ENCODE assay signal across 8 mouse cellular contexts in the genomic region with DNA sequence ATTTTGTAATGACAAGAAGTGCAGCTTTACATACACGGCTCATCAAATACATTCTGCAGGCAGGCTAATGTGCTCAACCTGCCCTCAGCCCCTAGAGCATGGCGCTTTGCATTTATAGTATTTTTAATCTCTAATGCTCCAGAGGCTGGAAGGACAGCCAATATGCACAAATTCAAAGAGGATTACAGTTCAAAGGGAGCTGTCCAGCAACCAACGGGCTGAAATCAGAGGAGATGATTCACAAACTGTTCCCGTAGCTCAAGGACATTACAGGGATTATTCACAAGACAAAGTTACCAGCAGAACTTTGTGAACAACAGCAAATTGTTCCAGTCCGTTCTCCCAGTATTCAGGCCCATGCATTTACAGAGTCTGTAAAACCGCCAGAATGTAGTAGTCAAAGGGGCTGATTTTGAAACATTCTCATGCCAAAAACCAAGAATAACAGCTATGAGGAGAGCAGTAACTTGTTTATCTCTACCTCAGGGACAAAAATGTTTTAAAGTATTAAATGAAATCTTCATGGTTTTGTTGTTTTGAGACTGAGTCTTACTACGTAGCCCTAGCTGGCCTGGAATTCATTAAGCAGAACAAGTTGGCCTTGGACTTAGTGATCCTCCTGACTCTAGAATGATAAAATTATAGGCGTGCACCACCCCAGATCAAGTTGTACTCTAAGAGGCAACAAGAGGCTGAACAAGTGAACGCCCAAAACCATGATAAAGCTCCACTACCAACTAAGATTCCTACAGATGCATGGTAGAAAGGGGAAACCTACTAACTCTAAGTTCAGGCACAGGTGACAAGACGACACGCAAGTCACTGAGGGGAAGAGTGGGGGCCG. TPM values are rescaled to one million over a fixed set of nuclear protein-coding genes. Genes with fewer than 3 reads are reported as not detected.
DNase-seq lines count a peak whose midpoint lies in the region; ATAC-seq and TF ChIP-seq lines count a peak whose summit lies in the region.

No protein-coding gene starts in this region.

- TF ChIP-seq CTCF in E14TG2a.4 (conservative IDR thresholded peaks at IDR 0.05; ENCODE audit: low read length): no peak

- peaks cover 11% of the 10 kb centered on the region for H3K4me1 ChIP-seq in E14TG2a.4 (replicated peaks; ENCODE audit: low read depth, low read length)
- H3K4me1 ChIP-seq in forebrain, embryonic 10.5 days: peaks cover 20% of the 10 kb centered on the region
- H3K4me1 ChIP-seq in hindbrain, embryonic 16.5 days (ENCODE audit: control insufficient read depth, insufficient read depth, low read depth, low read length): peaks cover 9% of the 10 kb centered on the region
- peaks cover 4% of the 10 kb centered on the region for H3K4me1 ChIP-seq in liver, embryonic 16.5 days (ENCODE audit: control insufficient read depth, low read depth, low read length)

- peak overlapping the region; percentile 81 for H3K27ac ChIP-seq in forebrain, embryonic 10.5 days
- peak overlapping the region; percentile 69 for H3K27ac ChIP-seq in hindbrain, embryonic 16.5 days (ENCODE audit: low read depth, low read length)
- H3K27ac ChIP-seq in liver, embryonic 16.5 days (ENCODE audit: low read length): no peak overlapping the region

- H3K36me3 ChIP-seq in E14TG2a.4 (ENCODE audit: insufficient read depth, low read length): no peaks in the 10 kb centered on the region
- no peaks in the 10 kb centered on the region; the same call in 1 of the 2 replicates for H3K36me3 ChIP-seq in forebrain, embryonic 10.5 days (replicated peaks)
- no peaks in the 10 kb centered on the region for H3K36me3 ChIP-seq in hindbrain, embryonic 16.5 days (ENCODE audit: control insufficient read depth, insufficient read depth, low read length)
- H3K36me3 ChIP-seq in liver, embryonic 16.5 days (ENCODE audit: control insufficient read depth, insufficient read depth): no peaks in the 10 kb centered on the region

- DNase-seq in adipocyte (ENCODE audit: low spot score): peak; percentile 7
- DNase-seq in forebrain, embryonic 10.5 days (ENCODE audit: extremely low spot score, low spot score): peak; percentile 21
- DNase-seq in ovary, postnatal 36 days (ENCODE audit: low spot score): peak; percentile 39
- no peak for DNase-seq in layer of hippocampus, adult 18-20 months (ENCODE audit: low spot score in 2 of 2)
- DNase-seq in layer of hippocampus, adult 9-10 months (ENCODE audit: low spot score): no peak

- WGBS in forebrain, embryonic 10.5 days: 24% methylated on average over 12 of the region's 12 CpGs
- 18% methylated on average over 12 of the region's 12 CpGs for WGBS in hindbrain, embryonic 16.5 days
- WGBS in liver, embryonic 16.5 days (ENCODE audit: insufficient replicate concordance): 17% methylated on average over 12 of the region's 12 CpGs

- no peak; the same call in 1 of the 2 replicates for ATAC-seq in hindbrain, embryonic 16.5 days
- no peak for ATAC-seq in liver, embryonic 16.5 days (ENCODE audit: low read depth)

- peak overlapping the region; percentile 81 for H3K9ac ChIP-seq in hindbrain, embryonic 16.5 days (ENCODE audit: low read depth, low read length)
- no peak overlapping the region for H3K9ac ChIP-seq in liver, embryonic 16.5 days (ENCODE audit: low read depth, low read length)

- H3K4me3 ChIP-seq in E14TG2a.4 (replicated peaks; ENCODE audit: low read length): peak overlapping the region; percentile 87
- H3K4me3 ChIP-seq in forebrain, embryonic 10.5 days: peak overlapping the region; percentile 62
- peak overlapping the region; percentile 79 for H3K4me3 ChIP-seq in hindbrain, embryonic 16.5 days (ENCODE audit: low read length)
- peak overlapping the region; percentile 57 for H3K4me3 ChIP-seq in liver, embryonic 16.5 days (ENCODE audit: low read depth, low read length)

- no peaks in the 10 kb centered on the region for H3K9me3 ChIP-seq in E14TG2a.4 (ENCODE audit: low read length)
- H3K9me3 ChIP-seq in forebrain, embryonic 10.5 days: no peaks in the 10 kb centered on the region
- H3K9me3 ChIP-seq in hindbrain, embryonic 16.5 days (ENCODE audit: control insufficient read depth, low read length): no peaks in the 10 kb centered on the region
- H3K9me3 ChIP-seq in liver, embryonic 16.5 days (replicated peaks; ENCODE audit: control insufficient read depth, low read length): no peaks in the 10 kb centered on the region

- peak overlapping the region; percentile 75 for H3K4me2 ChIP-seq in hindbrain, embryonic 16.5 days (ENCODE audit: low read length)
- H3K4me2 ChIP-seq in liver, embryonic 16.5 days (ENCODE audit: low read depth, low read length): peak overlapping the region; percentile 62

- H3K27me3 ChIP-seq in E14TG2a.4 (ENCODE audit: insufficient read depth, low read length): peaks cover 7% of the 10 kb centered on the region
- peaks cover 18% of the 10 kb centered on the region; the same call in 1 of the 2 replicates for H3K27me3 ChIP-seq in forebrain, embryonic 10.5 days (ENCODE audit: poor library complexity, severe bottlenecking)
- no peaks in the 10 kb centered on the region for H3K27me3 ChIP-seq in hindbrain, embryonic 16.5 days (replicated peaks; ENCODE audit: control insufficient read depth, insufficient read depth, low read length)
- peaks cover 24% of the 10 kb centered on the region for H3K27me3 ChIP-seq in liver, embryonic 16.5 days (ENCODE audit: control insufficient read depth, insufficient read depth, low read depth, low read length)

RNA-seq across cellular contexts. Expression of a gene that starts 0.6 kb away (rescaled TPM):
- 17.3 and 18.7 TPM in 2 replicates for polyA plus RNA-seq in forebrain, embryonic 10.5 days (2016; fragmentation: Nextera tagmentation; extraction: Ambion mirVana)
- 32.2 and 34.3 TPM in 2 replicates for polyA plus RNA-seq in hindbrain, embryonic 16.5 days (2015; fragmentation: Nextera tagmentation; extraction: Ambion mirVana)
- 0.25 and 0.47 TPM in 2 replicates for polyA plus RNA-seq in liver, embryonic 16.5 days (2015; fragmentation: Nextera tagmentation; extraction: Ambion mirVana)
- 10 to 100 TPM; 67.2 to 72.2 TPM for total RNA-seq in layer of hippocampus, adult 18-20 months (2021)

Comparison
In these comparisons a context has a peak if more than half of its experiments do, and no peak if none do; other contexts are left out.
1. DNase-seq: peak in adipocyte (single experiment), forebrain, embryonic 10.5 days (single experiment) and ovary, postnatal 36 days (single experiment); none in layer of hippocampus, adult 18-20 months (0 of 2) and layer of hippocampus, adult 9-10 months (single experiment).
2. RNA of a gene that starts 0.6 kb away (polyA plus RNA-seq): 32.2 to 34.3 TPM in hindbrain, embryonic 16.5 days and 17.3 to 18.7 TPM in forebrain, embryonic 10.5 days; 0.25 to 0.47 TPM in liver, embryonic 16.5 days; every median in the first group is over 10 times any median in the second.
3. Peak in every context shown above with its lines, with median percentiles within 50 percentile points of each other: H3K4me3 ChIP-seq.